Mouse (Mus musculus) lung, postnatal 0 days (tissue): ENCODE results near the gene Slc35e1. TPM values are rescaled to one million over a fixed set of nuclear protein-coding genes. Genes with fewer than 3 reads are reported as not detected.

Source experiments
- ATAC-seq: fragments of 200-750 bp; cut with Nextera tagmentation; 2 replicates; pipeline ENCODE4 v1.8.0; 2017; ENCODE audit warnings: moderate library complexity
- DNase-seq: peaks from one replicate; pipeline ENCODE4 v3.0.0-alpha.2; 2016; ENCODE audit warnings: low spot score
- H3K27ac ChIP-seq: fragments of 300-500 bp; sonication (generic); 2 replicates; pipeline ENCODE4 v1.5.1; 2014; ENCODE audit warnings: antibody characterized with exemption, mild to moderate bottlenecking, low read length, mixed read lengths
- H3K27me3 ChIP-seq: fragments of 300-500 bp; sonication (generic); replicated peaks from 2 replicates; pipeline ENCODE4 v1.6.1; 2014; ENCODE audit warnings: low read length, mixed read lengths; ENCODE audit not compliant: insufficient read depth
- H3K36me3 ChIP-seq: fragments of 300-500 bp; sonication (generic); 2 replicates; pipeline ENCODE4 v1.6.1; 2014; ENCODE audit warnings: low read length, mixed read lengths; ENCODE audit not compliant: insufficient read depth
- H3K4me1 ChIP-seq: fragments of 300-500 bp; sonication (generic); 2 replicates; pipeline ENCODE4 v1.6.1; 2014; ENCODE audit warnings: antibody characterized with exemption, low read depth, low read length, mixed read lengths; ENCODE audit not compliant: insufficient read depth
- H3K4me2 ChIP-seq: fragments of 300-500 bp; sonication (generic); replicated peaks from 2 replicates; pipeline ENCODE4 v1.6.1; 2014; ENCODE audit warnings: low read depth, mild to moderate bottlenecking, low read length, moderate library complexity, mixed read lengths
- H3K4me3 ChIP-seq: fragments of 300-500 bp; sonication (generic); 2 replicates; pipeline ENCODE4 v1.5.1; 2014; ENCODE audit warnings: low read depth, low read length
- H3K9ac ChIP-seq: fragments of 300-500 bp; sonication (generic); replicated peaks from 2 replicates; pipeline ENCODE4 v1.6.1; 2014; ENCODE audit warnings: low read depth, mild to moderate bottlenecking
- H3K9me3 ChIP-seq: fragments of 300-500 bp; sonication (generic); 2 replicates; pipeline ENCODE4 v1.6.1; 2016; ENCODE audit warnings: low read length, mixed read lengths
- CTCF ChIP-seq: IDR thresholded peaks from 2 replicates; pipeline ENCODE4 v1.5.1; 2016; ENCODE audit warnings: antibody characterized with exemption, mild to moderate bottlenecking
- EP300 ChIP-seq: IDR thresholded peaks from 2 replicates; pipeline ENCODE4 v1.6.1; 2016; ENCODE audit warnings: antibody characterized with exemption, mild to moderate bottlenecking, control low read depth
- WGBS: fragments of 180-500 bp; shearing (Covaris S2); extraction: QIAGEN DNeasy Blood & Tissue Kit; methylation state at CpG from one replicate; pipeline ENCODE4 v1.1.7; 2014; 5-methylcytosine and 5-hydroxymethylcytosine counted together
- polyA plus RNA-seq: library from polyadenylated mRNA; unstranded; fragments of >200 nt; fragmentation: Nextera tagmentation; extraction: Ambion mirVana; gene quantifications from 2 replicates; pipeline ENCODE4 v1.2.1, GENCODE M21; 2015

Slc35e1 gene
- polyA plus RNA-seq, 1 experiment from 2014 or later = 9.8 TPM

DNA sequence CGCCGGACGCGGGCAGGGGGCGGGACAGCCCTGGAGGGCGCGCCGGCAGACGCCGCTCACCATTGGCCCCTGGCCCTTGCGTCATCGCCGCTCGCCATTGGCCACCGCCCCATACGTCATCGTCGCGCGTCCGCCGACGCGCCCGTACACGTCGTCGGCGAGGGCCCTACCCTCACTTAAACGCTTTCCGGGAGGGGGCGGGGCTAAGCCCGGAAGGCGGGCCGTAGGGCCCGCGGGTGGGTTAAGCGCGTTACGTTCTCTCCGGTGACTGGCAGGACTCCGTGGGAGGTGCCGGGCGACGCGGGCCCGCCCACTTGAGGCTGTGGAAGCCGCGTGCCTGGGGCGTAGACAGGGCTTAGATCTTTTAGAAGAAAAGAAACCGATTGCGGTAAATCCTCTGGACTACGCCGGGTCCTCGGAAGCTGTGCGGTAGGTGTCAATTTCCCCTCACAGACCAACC lies 238 bp upstream of the Slc35e1 start:
- H3K9ac ChIP-seq = peak overlapping the region; percentile 84
- peaks cover 21% of the 10 kb centered on the region for H3K36me3 ChIP-seq
- ATAC-seq (peak; percentile 98), DNase-seq (peak; percentile 99)
- H3K27me3 ChIP-seq = no peaks in the 10 kb centered on the region
- H3K4me1 ChIP-seq = no peaks in the 10 kb centered on the region; the same call in 1 of the 2 replicates
- H3K9me3 ChIP-seq = no peaks in the 10 kb centered on the region
- peak overlapping the region; percentile 90 for H3K27ac ChIP-seq
- H3K4me2 ChIP-seq = peak overlapping the region; percentile 87
- WGBS = 2% methylated on average over 48 of the region's 56 CpGs
- H3K4me3 ChIP-seq = peak overlapping the region; percentile 95
- TF ChIP-seq CTCF (no peak), EP300 (peak; percentile 47; the same call in 1 of the 2 replicates)

DNA sequence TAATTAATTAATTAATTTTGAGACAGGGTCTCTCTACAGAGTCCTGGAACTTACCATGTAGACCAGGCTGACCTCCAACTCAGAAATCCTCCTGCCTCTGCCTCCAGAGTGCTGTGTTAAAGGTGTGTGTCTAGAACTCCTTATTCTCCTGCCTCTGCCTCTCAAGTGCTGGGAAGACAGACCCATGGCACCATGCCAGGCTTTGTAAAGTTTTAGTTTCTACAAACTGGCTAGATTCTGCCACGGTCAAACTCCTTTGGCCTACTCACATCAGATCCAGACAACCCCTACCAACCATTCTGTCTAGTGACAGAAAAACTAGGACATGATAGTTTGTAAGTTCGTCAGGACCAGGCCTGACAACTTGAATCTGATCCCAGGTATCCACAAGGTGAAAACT lies 1.4 kb downstream of the Slc35e1 start:
- peak overlapping the region; percentile 87 for H3K4me2 ChIP-seq
- H3K36me3 ChIP-seq = peaks cover 11% of the 10 kb centered on the region
- H3K4me3 ChIP-seq = no peak overlapping the region; the same call in 1 of the 2 replicates
- TF ChIP-seq CTCF = no peak
- no peak for TF ChIP-seq EP300
- 69% methylated on average over 2 of the region's 2 CpGs for WGBS
- H3K27ac ChIP-seq = no peak overlapping the region; the same call in 1 of the 2 replicates
- H3K9ac ChIP-seq = no peak overlapping the region; the same call in 1 of the 2 replicates
- no peaks in the 10 kb centered on the region for H3K9me3 ChIP-seq
- DNase-seq (no peak), ATAC-seq (no peak)
- no peaks in the 10 kb centered on the region; the same call in 1 of the 2 replicates for H3K4me1 ChIP-seq
- H3K27me3 ChIP-seq = no peaks in the 10 kb centered on the region

DNA sequence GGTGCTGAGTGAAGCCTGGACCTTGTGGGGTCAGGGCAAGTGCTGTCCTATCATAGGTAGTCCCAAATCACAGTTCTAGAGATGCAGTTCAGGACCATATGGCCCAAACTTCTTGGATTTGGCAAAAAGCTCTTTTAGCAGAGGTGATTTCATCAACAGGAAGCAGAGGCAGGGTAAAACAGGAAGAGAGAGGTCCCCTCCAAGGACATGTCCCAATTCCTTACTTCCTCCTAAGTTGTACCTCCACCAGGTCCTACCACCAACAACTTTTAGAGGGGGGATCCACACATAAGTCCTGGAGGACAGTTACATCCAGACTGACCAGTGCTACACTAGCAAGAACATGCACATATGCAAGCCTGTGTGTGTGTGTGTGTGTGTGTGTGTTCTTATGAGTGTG lies 5.4 kb downstream of the Slc35e1 start:
- Histone ChIP-seq H3K4me1 (no peaks in the 10 kb centered on the region; the same call in 1 of the 2 replicates), H3K27ac (no peak overlapping the region; the same call in 1 of the 2 replicates), H3K36me3 (peaks cover 12% of the 10 kb centered on the region; the same call in 1 of the 2 replicates), H3K9ac (no peak overlapping the region), H3K4me2 (no peak overlapping the region), H3K27me3 (no peaks in the 10 kb centered on the region), H3K4me3 (no peak overlapping the region), H3K9me3 (no peaks in the 10 kb centered on the region)
- TF ChIP-seq EP300 (no peak), CTCF (no peak)
- DNase-seq (no peak), ATAC-seq (no peak)

DNA sequence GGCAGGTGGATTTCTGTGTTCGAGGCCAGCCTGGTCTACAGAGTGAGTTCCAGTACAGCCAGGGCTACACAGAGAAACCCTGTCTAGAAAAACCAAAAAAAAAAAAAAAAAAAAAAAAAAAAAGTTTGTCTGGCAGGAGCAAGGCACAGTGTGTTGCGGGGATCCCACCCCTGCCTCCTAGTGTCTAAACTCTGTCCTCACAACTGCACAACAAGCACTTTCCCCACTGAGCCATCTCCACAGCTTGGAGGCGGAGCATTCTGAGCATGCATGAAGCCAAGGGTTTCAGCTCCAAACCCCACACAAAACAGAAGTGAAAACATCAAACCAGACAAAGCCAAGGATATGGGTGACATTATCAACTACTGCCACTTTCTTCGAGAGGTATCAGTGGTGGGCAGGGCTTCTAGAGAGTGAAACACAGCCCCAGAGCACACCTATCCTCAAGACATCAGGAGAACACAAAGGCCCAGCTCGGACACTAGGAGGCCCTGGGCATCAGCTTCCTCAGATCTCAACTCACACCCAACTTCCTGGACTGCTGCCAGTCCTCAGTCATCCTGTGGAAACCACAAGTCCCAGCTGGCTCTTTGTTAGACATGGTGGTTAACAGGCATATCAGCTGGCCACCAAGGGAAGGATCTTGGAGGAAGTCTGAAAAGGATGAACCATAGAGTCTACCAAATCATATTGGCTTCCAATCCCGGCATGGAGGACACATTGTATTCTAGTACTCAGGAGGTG lies 6.8 kb downstream of the Slc35e1 start:
- TF ChIP-seq CTCF (peak; percentile 13), EP300 (no peak)
- no peak overlapping the region for H3K27ac ChIP-seq
- H3K36me3 ChIP-seq = peaks cover 12% of the 10 kb centered on the region; the same call in 1 of the 2 replicates
- peak; percentile 74 for DNase-seq
- H3K4me2 ChIP-seq = no peak overlapping the region
- no peak overlapping the region for H3K4me3 ChIP-seq
- no peaks in the 10 kb centered on the region for H3K9me3 ChIP-seq
- H3K9ac ChIP-seq = no peak overlapping the region
- ATAC-seq = peak; percentile 81
- no peaks in the 10 kb centered on the region; the same call in 1 of the 2 replicates for H3K4me1 ChIP-seq
- WGBS = 70% methylated on average over 6 of the region's 6 CpGs
- no peaks in the 10 kb centered on the region for H3K27me3 ChIP-seq

DNA sequence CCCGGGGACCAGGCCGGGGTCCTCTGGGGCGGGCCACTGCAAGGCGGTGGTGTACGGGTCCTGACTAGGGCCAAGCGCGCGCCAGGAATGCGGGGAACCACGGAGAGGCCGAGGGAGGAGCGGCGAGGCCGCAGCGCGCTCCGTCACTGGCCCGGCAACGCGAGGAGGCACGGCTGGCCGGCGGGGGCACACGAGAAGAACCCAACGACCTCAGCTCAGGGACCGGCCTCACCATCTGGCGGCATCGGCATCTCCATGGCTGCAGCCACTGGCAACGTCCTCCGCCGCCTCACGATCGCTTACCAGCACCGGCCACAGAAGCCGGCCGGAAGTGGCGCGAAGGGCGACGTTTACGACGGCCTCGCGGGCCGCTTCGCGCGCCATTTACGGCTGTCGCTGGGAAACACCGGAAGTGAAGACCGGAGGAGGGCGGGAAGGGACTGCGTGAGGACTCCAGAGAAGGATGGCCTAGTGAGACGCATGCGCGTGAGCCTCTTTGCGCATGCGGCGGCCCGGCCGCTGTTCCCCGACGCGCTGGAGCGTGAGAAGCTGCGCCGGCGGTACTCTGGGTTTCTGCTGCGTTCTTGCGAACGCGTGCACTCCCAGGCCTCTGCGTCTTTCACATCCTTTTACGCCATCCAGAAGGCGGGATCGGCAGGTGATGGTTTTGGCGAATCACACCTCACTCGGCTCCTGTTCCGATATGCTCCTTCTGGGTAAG lies 17.4 kb downstream of the Slc35e1 start, which contains the start of gene Cherp:
TSS of gene Cherp (minus strand) at position 401 of the 721 bp plus-strand sequence.
- Histone ChIP-seq H3K36me3 (peaks cover 18% of the 10 kb centered on the region), H3K4me3 (peak within 1 kb of the TSS; percentile 85), H3K4me2 (peak within 1 kb of the TSS; percentile 83), H3K9me3 (no peaks in the 10 kb centered on the region), H3K27ac (peak within 1 kb of the TSS; percentile 87), H3K27me3 (no peaks in the 10 kb centered on the region), H3K9ac (peak within 1 kb of the TSS; percentile 69), H3K4me1 (no peaks in the 10 kb centered on the region)
- peak; percentile 19; the same call in 1 of the 2 replicates for TF ChIP-seq CTCF
- TF ChIP-seq EP300 = no peak
- peak; percentile 100 for DNase-seq
- under 1% methylated on average over 70 of the region's 80 CpGs for WGBS
- ATAC-seq = peak; percentile 98

DNA sequence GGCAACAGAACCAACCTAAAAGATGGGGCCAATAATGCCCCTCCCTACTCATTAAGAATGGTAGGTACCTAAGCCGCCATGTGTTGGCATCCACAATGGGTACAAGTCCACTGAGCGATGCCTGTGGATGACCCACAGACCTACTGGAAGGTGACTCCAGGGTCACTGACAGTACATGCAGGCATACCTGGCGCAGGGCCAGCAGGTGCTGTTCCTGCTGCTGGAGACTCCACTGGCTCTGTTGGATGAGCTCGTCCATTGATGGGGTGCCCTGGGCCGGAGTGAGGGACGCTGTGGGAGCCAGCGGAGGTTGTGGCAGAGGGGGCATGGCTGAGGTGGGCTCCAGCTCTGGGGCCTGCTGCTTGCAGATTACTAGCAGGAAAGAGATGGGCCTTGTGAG lies 21.7 kb downstream of the Slc35e1 start:
- no peaks in the 10 kb centered on the region for H3K4me1 ChIP-seq
- H3K36me3 ChIP-seq = peaks cover 48% of the 10 kb centered on the region
- no peaks in the 10 kb centered on the region for H3K9me3 ChIP-seq
- H3K9ac ChIP-seq = no peak overlapping the region
- H3K4me3 ChIP-seq = no peak overlapping the region
- H3K4me2 ChIP-seq = no peak overlapping the region
- no peak for ATAC-seq
- H3K27me3 ChIP-seq = no peaks in the 10 kb centered on the region
- WGBS = 90% methylated on average over 7 of the region's 7 CpGs
- TF ChIP-seq EP300 (no peak), CTCF (no peak)
- no peak overlapping the region for H3K27ac ChIP-seq
- no peak for DNase-seq
